Mouse (Mus musculus): ENCODE measurements around the gene Ptprm.

GRCm38 (mm10) chr17:67123722-67124121, 230.5 kb downstream of the Ptprm start:
- TF ChIP-seq CTCF (IDR thresholded peaks at IDR 0.05; ENCODE audit: low read depth) (no peak), EP300 (IDR thresholded peaks at IDR 0.05; ENCODE audit: low read depth) (no peak)

Measured in liver, embryonic 14.5 days (tissue).